Mouse (Mus musculus) MEL (cell line): ENCODE data around the gene Pla2g4b.

Experiments used
- CHD1 ChIP-seq: IDR thresholded peaks from 2 replicates; pipeline ENCODE4 v1.6.1; 2012; ENCODE audit warnings: low read depth, mild to moderate bottlenecking, inconsistent platforms, low read length, improper control_type of control experiment
- CTCF ChIP-seq, 3 experiments: IDR thresholded peaks in 2 of 3; conservative IDR thresholded peaks in 1 of 3; 2 replicates each; pipeline ENCODE4 v1.5.1; 2011 to 2012; ENCODE audit warnings: low read length in 3 of 3, low read depth in 2 of 3, mild to moderate bottlenecking in 2 of 3, improper control_type of control experiment in 1 of 3, inconsistent platforms in 1 of 3, mixed read lengths in 1 of 3, moderate library complexity in 1 of 3; ENCODE audit not compliant: control insufficient read depth in 1 of 3, insufficient read depth in 1 of 3, poor library complexity in 1 of 3, severe bottlenecking in 1 of 3
- ELF1 ChIP-seq: IDR thresholded peaks from 2 replicates; pipeline ENCODE4 v1.6.1; 2014; ENCODE audit warnings: low read depth, mild to moderate bottlenecking, inconsistent platforms, low read length, improper control_type of control experiment, moderate library complexity
- MAFK ChIP-seq: IDR thresholded peaks from 2 replicates; pipeline ENCODE4 v1.6.1; 2011; ENCODE audit warnings: low read depth, mild to moderate bottlenecking, low read length, improper control_type of control experiment, borderline replicate concordance
- MAX ChIP-seq: IDR thresholded peaks from 2 replicates; pipeline ENCODE4 v1.6.1; 2011; ENCODE audit warnings: low read length, improper control_type of control experiment
- POLR2A ChIP-seq, 2 experiments: IDR thresholded peaks; 2 replicates each; pipeline ENCODE4 v1.6.1; 2011 to 2012; ENCODE audit warnings: low read length in 2 of 2, mild to moderate bottlenecking in 2 of 2, control low read depth in 1 of 2, improper control_type of control experiment in 1 of 2, low read depth in 1 of 2, moderate library complexity in 1 of 2; ENCODE audit not compliant: control insufficient read depth in 1 of 2, insufficient read depth in 1 of 2, poor library complexity in 1 of 2
- USF2 ChIP-seq, 2 experiments: IDR thresholded peaks; 2 replicates each; pipeline ENCODE4 v1.6.1; 2011 to 2012; ENCODE audit warnings: improper control_type of control experiment in 2 of 2, low read length in 2 of 2, borderline replicate concordance in 1 of 2, inconsistent platforms in 1 of 2, low read depth in 1 of 2, mild to moderate bottlenecking in 1 of 2; ENCODE audit not compliant: insufficient read depth in 1 of 2
- ZC3H11A ChIP-seq: IDR thresholded peaks from 2 replicates; pipeline ENCODE4 v1.6.1; 2012; ENCODE audit warnings: low read depth, mild to moderate bottlenecking, inconsistent platforms, low read length, improper control_type of control experiment

- TF ChIP-seq ELF1 (no peak), MAX (no peak), MAFK (no peak), CTCF (IDR thresholded peaks at IDR 0.05 in 2 of 3, conservative IDR thresholded peaks at IDR 0.05 in 1 of 3; ENCODE audit: control insufficient read depth in 1 of 3, insufficient read depth in 1 of 3, low read depth in 2 of 3, low read length in 3 of 3, poor library complexity in 1 of 3, severe bottlenecking in 1 of 3) (no peak), POLR2A (IDR thresholded peaks at IDR 0.05; ENCODE audit: control insufficient read depth in 1 of 2, insufficient read depth in 1 of 2, low read depth in 1 of 2, low read length in 2 of 2, poor library complexity in 1 of 2) (no peak), CHD1 (no peak), USF2 (IDR thresholded peaks at IDR 0.05; ENCODE audit: borderline replicate concordance in 1 of 2, insufficient read depth in 1 of 2, low read depth in 1 of 2, low read length in 2 of 2) (no peak), ZC3H11A (no peak)
These were observed 40.9 kb upstream of the Pla2g4b start for GRCm38 (mm10) chr2:119992349-119992748.
